Mouse (Mus musculus): ENCODE results near the gene Arsb. TPM values are rescaled to one million over a fixed set of nuclear protein-coding genes. Genes with fewer than 3 reads are reported as not detected.

Gene Arsb
- polyA plus RNA-seq, 1 experiment from 2014 or later: 7.0 TPM

DNA sequence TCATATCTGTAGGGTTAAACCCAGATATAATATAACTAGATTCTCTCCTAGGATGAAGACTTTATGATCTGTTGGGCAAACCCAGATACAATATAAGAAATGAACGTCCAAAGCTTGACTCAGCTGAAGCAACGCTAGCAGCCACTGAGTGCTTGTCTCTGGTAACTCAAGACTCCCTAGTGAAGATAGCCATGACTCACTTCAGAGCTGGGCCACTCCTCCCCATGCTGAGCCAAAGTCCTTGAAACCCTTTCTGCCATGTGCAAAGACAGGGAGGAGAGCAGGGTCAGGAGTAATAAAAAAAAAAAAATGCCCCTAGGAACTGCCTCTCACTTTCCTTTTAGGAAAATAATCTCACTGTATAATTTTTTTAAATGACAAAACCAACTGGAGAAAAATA is 68.7 kb downstream of the Arsb start:
- no peak overlapping the region for H3K4me2 ChIP-seq (replicated peaks; ENCODE audit: low read depth, low read length)
- ATAC-seq (ENCODE audit: low FRiP score) (no peak), DNase-seq (ENCODE audit: low spot score) (no peak)
- no peaks in the 10 kb centered on the region for H3K4me1 ChIP-seq (replicated peaks; ENCODE audit: control insufficient read depth, insufficient read depth, low read length)
- no peak overlapping the region for H3K9ac ChIP-seq (ENCODE audit: low read depth, low read length)
- H3K27ac ChIP-seq (ENCODE audit: low read depth, low read length): peak overlapping the region; percentile 70; the same call in 1 of the 2 replicates
- H3K4me3 ChIP-seq (ENCODE audit: low read depth, low read length): no peak overlapping the region
- H3K36me3 ChIP-seq (ENCODE audit: control insufficient read depth, insufficient read depth, low read length): no peaks in the 10 kb centered on the region
- H3K27me3 ChIP-seq (ENCODE audit: control insufficient read depth, insufficient read depth, low read length): no peaks in the 10 kb centered on the region
- WGBS: 53% methylated on average over 2 of the region's 2 CpGs
- no peaks in the 10 kb centered on the region for H3K9me3 ChIP-seq (ENCODE audit: control insufficient read depth, low read length)

DNA sequence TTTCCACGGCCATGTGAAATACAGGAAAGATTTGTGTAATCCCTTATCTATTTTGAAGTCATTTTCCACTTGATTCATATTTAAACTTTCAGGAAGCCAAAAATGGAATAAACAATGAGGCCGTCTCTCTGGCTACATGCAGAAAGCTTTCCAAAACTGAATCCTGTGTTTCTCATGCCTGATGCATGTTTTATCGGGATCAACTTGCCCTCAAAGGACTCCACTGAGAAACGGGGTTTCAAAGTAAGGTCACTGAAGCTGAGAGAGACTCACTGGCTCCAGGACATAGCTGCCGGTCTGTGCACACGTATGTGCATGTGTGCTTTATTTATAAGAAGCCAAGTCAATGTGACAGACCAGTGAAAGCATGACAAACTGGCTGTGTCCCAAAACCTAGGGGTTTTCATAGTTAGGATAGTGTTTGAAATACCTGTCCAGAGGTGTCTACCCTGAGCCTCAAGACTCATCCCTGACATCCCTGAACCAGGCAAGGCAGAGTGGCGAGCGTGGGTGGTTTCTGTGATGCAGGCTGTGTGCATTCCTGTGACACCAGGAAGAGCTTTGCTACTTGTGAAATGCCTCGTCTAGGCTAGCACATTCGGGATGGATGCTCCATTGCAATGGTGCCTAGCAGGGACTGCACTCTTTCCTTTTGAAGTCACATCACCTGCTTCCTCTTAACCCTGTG is 75.5 kb downstream of the Arsb start:
- DNase-seq (ENCODE audit: low spot score): no peak
- no peak for ATAC-seq (ENCODE audit: low FRiP score)
- Histone ChIP-seq H3K4me1 (replicated peaks; ENCODE audit: control insufficient read depth, insufficient read depth, low read length) (no peaks in the 10 kb centered on the region), H3K36me3 (ENCODE audit: control insufficient read depth, insufficient read depth, low read length) (no peaks in the 10 kb centered on the region), H3K4me3 (ENCODE audit: low read depth, low read length) (no peak overlapping the region), H3K27ac (ENCODE audit: low read depth, low read length) (no peak overlapping the region), H3K9ac (ENCODE audit: low read depth, low read length) (no peak overlapping the region), H3K27me3 (ENCODE audit: control insufficient read depth, insufficient read depth, low read length) (no peaks in the 10 kb centered on the region), H3K4me2 (replicated peaks; ENCODE audit: low read depth, low read length) (no peak overlapping the region), H3K9me3 (ENCODE audit: control insufficient read depth, low read length) (no peaks in the 10 kb centered on the region)
- WGBS: 75% methylated on average over 10 of the region's 10 CpGs

DNA sequence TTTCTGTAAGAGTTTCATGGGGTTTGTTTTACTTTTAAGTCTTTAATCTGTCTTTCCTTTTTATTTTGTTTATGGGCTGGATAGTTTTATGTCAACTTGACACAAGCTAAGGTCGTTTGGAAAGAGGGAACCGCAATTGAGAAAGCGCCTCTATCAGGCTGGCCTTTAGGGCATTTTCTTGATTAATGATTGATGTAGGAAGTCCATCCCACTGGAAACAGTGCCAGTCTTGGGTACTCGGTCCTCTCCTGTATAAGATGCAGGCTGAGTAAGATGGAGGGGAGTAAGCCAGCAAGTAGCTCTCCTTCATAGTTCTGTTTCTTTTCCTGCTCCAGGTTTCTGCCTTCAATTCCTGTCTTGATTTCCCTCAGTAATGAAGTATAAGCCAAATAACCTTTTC is 76.2 kb downstream of the Arsb start:
- WGBS: 62% methylated on average over 4 of the region's 4 CpGs
- no peaks in the 10 kb centered on the region for H3K4me1 ChIP-seq (replicated peaks; ENCODE audit: control insufficient read depth, insufficient read depth, low read length)
- H3K9ac ChIP-seq (ENCODE audit: low read depth, low read length): no peak overlapping the region

DNA sequence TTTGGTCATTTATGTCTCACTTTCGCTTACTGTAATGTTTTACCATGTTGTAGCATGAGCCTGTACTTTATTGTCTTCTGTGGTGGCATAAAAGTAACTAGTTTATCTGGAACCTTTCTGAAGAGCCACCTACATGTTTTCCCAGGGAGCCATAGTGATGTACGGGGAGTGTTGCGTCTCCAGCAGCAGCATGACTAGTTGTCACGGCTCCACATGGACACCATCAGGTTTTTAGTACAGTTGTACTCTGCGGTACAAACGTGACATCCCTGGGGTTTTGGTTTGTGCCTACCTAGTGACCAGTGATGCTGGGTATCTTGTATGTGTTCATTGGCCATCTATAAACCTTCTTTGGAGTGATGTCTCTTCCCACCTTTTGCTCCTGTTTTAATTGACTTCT is 77.2 kb downstream of the Arsb start:
- Histone ChIP-seq H3K9me3 (ENCODE audit: control insufficient read depth, low read length) (no peaks in the 10 kb centered on the region), H3K4me3 (ENCODE audit: low read depth, low read length) (no peak overlapping the region), H3K27me3 (ENCODE audit: control insufficient read depth, insufficient read depth, low read length) (no peaks in the 10 kb centered on the region), H3K9ac (ENCODE audit: low read depth, low read length) (no peak overlapping the region), H3K4me1 (replicated peaks; ENCODE audit: control insufficient read depth, insufficient read depth, low read length) (no peaks in the 10 kb centered on the region), H3K27ac (ENCODE audit: low read depth, low read length) (no peak overlapping the region), H3K4me2 (replicated peaks; ENCODE audit: low read depth, low read length) (no peak overlapping the region), H3K36me3 (ENCODE audit: control insufficient read depth, insufficient read depth, low read length) (no peaks in the 10 kb centered on the region)
- whole genome bisulfite sequencing: 88% methylated on average over 6 of the region's 6 CpGs
- no peak for DNase-seq (ENCODE audit: low spot score)
- ATAC-seq (ENCODE audit: low FRiP score): no peak

More for the DNA sequence above, 76.2 kb downstream of the Arsb start:
- Histone ChIP-seq H3K4me3 (ENCODE audit: low read depth, low read length) (no peak overlapping the region), H3K27me3 (ENCODE audit: control insufficient read depth, insufficient read depth, low read length) (no peaks in the 10 kb centered on the region), H3K36me3 (ENCODE audit: control insufficient read depth, insufficient read depth, low read length) (no peaks in the 10 kb centered on the region), H3K27ac (ENCODE audit: low read depth, low read length) (no peak overlapping the region), H3K4me2 (replicated peaks; ENCODE audit: low read depth, low read length) (no peak overlapping the region), H3K9me3 (ENCODE audit: control insufficient read depth, low read length) (no peaks in the 10 kb centered on the region)
- DNase-seq (ENCODE audit: low spot score): no peak
- ATAC-seq (ENCODE audit: low FRiP score): no peak

DNA sequence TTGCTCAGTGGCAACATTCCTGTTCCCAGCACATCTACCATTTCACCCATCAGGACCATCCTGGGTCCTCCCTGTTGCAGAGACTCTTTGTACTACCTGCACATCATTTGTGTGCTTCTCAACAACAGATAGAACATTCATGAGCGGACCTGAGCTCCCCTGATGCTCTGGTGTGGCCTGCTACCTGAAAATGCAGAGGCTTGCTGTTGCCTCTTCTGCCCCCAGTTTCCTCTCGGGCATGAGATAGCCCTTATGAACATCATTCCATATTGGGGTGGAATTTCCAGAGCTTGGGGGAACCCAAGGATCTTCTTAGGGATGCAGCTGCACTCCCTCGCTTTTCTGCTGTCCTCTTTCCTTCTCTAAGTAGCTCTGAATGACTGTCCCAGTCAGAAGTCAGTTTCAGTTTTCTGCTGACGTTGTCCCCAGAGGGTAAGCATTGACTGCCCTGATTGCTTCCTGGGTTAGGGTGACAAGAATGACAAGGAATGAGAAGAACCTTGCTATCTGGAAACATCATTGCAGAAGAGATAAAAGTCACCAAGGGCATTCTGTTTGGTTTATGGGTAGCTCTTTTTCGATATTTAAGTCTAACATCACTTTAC is 78.4 kb downstream of the Arsb start:
- no peak for ATAC-seq (ENCODE audit: low FRiP score)
- Histone ChIP-seq H3K27me3 (ENCODE audit: control insufficient read depth, insufficient read depth, low read length) (no peaks in the 10 kb centered on the region), H3K9me3 (ENCODE audit: control insufficient read depth, low read length) (no peaks in the 10 kb centered on the region), H3K4me3 (ENCODE audit: low read depth, low read length) (no peak overlapping the region), H3K27ac (ENCODE audit: low read depth, low read length) (no peak overlapping the region), H3K4me2 (replicated peaks; ENCODE audit: low read depth, low read length) (no peak overlapping the region), H3K9ac (ENCODE audit: low read depth, low read length) (no peak overlapping the region), H3K4me1 (replicated peaks; ENCODE audit: control insufficient read depth, insufficient read depth, low read length) (no peaks in the 10 kb centered on the region), H3K36me3 (ENCODE audit: control insufficient read depth, insufficient read depth, low read length) (no peaks in the 10 kb centered on the region)
- 82% methylated on average over 5 of the region's 5 CpGs for WGBS
- no peak for DNase-seq (ENCODE audit: low spot score)

DNA sequence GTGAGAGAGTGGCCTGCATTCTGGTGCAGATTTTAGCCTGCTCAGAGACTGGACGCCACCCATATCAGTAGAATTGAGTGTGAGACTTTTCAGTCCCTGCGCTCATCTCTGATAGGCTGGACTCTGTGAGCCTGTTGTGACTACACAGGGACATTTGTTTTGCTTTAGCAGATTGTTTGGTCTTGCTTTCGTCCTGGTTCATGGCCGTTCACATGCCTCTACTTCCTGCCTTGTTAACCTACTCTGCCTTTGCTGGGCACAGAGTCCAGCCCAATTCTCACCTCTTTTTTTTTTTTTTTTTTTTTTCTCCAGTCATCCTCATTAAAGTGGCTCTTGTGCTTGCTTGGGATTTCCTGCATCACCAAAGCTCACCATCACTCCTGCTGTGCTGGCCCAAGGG is 79.2 kb downstream of the Arsb start:
- DNase-seq (ENCODE audit: low spot score) (no peak), ATAC-seq (ENCODE audit: low FRiP score) (no peak)
- 80% methylated on average over 4 of the region's 4 CpGs for WGBS

DNA sequence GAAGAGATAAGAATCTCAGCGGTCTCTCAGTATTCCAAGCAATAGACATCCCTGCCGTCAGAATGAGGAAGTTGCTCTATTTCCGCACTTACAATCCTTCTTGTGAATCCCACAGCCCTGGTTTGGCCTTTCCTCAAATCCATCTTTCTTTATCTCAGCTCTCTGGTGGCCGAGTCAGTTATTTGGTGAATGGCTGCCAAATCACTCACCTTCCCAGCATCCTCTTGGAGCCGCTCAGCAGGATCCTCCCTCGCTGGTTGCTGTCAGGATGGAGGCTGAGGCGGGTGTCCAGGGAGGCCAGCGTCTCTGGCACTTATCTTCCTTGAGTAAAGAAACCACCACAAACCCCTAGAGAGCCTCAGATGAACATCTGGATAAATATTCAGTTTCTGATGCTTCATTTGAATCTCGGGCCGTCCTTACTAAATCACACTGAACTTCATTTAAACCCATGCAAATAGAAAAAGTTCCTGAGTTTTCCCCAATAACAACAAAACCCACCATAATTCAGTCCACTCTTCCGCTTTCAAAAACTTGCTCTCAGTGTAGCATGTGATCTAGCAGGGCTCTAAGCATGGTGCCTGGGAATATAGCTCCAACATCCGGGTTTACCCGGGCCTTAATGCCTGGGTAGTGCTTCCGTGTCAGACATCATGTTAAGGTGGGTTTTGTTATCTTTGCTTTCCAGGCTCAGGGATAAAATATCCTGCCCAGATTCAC is 81.1 kb downstream of the Arsb start:
- no peak overlapping the region for H3K4me2 ChIP-seq (replicated peaks; ENCODE audit: low read depth, low read length)
- H3K9me3 ChIP-seq (ENCODE audit: control insufficient read depth, low read length): no peaks in the 10 kb centered on the region
- no peaks in the 10 kb centered on the region for H3K4me1 ChIP-seq (replicated peaks; ENCODE audit: control insufficient read depth, insufficient read depth, low read length)
- 60% methylated on average over 14 of the region's 14 CpGs for WGBS
- H3K27me3 ChIP-seq (ENCODE audit: control insufficient read depth, insufficient read depth, low read length): no peaks in the 10 kb centered on the region
- ATAC-seq (ENCODE audit: low FRiP score) (no peak), DNase-seq (ENCODE audit: low spot score) (no peak)
- H3K9ac ChIP-seq (ENCODE audit: low read depth, low read length): no peak overlapping the region
- no peak overlapping the region for H3K4me3 ChIP-seq (ENCODE audit: low read depth, low read length)
- no peak overlapping the region for H3K27ac ChIP-seq (ENCODE audit: low read depth, low read length)
- H3K36me3 ChIP-seq (ENCODE audit: control insufficient read depth, insufficient read depth, low read length): no peaks in the 10 kb centered on the region

More for the DNA sequence above, 79.2 kb downstream of the Arsb start:
- Histone ChIP-seq H3K27me3 (ENCODE audit: control insufficient read depth, insufficient read depth, low read length) (no peaks in the 10 kb centered on the region), H3K27ac (ENCODE audit: low read depth, low read length) (no peak overlapping the region), H3K36me3 (ENCODE audit: control insufficient read depth, insufficient read depth, low read length) (no peaks in the 10 kb centered on the region), H3K9ac (ENCODE audit: low read depth, low read length) (no peak overlapping the region), H3K4me1 (replicated peaks; ENCODE audit: control insufficient read depth, insufficient read depth, low read length) (no peaks in the 10 kb centered on the region), H3K4me3 (ENCODE audit: low read depth, low read length) (no peak overlapping the region), H3K4me2 (replicated peaks; ENCODE audit: low read depth, low read length) (no peak overlapping the region), H3K9me3 (ENCODE audit: control insufficient read depth, low read length) (no peaks in the 10 kb centered on the region)

DNA sequence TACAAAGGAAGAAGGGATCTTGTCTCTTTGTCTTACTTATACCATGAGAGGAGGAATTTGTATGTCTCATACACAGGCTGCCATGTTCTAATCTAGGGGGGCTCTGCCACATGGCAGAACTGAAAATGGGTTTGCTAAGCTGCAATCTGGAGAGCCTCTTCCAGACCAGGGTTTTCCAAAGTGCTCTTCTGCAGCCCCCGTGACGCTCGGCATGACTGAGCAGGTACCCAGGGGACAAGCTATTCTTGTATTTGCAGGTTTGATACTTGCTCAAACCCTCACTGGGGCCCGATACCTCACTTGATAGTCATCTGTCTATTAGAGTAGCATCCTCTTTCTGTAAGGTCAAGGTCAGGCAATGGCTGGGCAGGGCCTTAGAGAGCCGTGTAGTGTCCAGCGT is 82.3 kb downstream of the Arsb start:
- Histone ChIP-seq H3K27me3 (ENCODE audit: control insufficient read depth, insufficient read depth, low read length) (no peaks in the 10 kb centered on the region), H3K4me1 (replicated peaks; ENCODE audit: control insufficient read depth, insufficient read depth, low read length) (no peaks in the 10 kb centered on the region), H3K9me3 (ENCODE audit: control insufficient read depth, low read length) (no peaks in the 10 kb centered on the region), H3K4me2 (replicated peaks; ENCODE audit: low read depth, low read length) (no peak overlapping the region), H3K9ac (ENCODE audit: low read depth, low read length) (no peak overlapping the region), H3K27ac (ENCODE audit: low read depth, low read length) (no peak overlapping the region), H3K4me3 (ENCODE audit: low read depth, low read length) (no peak overlapping the region), H3K36me3 (ENCODE audit: control insufficient read depth, insufficient read depth, low read length) (no peaks in the 10 kb centered on the region)
- ATAC-seq (ENCODE audit: low FRiP score) (no peak), DNase-seq (ENCODE audit: low spot score) (no peak)
- 85% methylated on average over 6 of the region's 6 CpGs for WGBS

DNA sequence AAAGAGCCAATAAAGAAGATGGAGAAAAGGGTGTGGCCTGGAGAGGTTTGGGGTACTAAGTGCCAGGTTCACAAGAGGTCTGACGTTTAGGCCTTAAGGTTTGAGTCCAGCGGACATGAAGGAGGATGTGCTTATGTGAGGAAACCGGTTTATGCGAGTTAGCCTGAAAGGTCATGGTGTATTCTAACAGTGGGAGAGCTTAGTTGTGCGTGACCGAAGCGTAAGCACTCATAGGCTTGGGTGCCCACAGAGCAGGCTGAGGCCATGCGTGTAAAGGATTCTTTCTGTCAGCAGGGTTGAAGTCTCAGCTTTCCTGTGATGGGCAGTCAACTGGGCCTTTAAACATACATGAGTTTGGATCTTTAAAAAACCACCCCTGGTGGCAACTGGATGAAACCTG is 82.9 kb downstream of the Arsb start:
- H3K9me3 ChIP-seq (ENCODE audit: control insufficient read depth, low read length): no peaks in the 10 kb centered on the region
- 87% methylated on average over 8 of the region's 8 CpGs for WGBS
- no peaks in the 10 kb centered on the region for H3K36me3 ChIP-seq (ENCODE audit: control insufficient read depth, insufficient read depth, low read length)
- H3K4me2 ChIP-seq (replicated peaks; ENCODE audit: low read depth, low read length): no peak overlapping the region
- H3K27ac ChIP-seq (ENCODE audit: low read depth, low read length): no peak overlapping the region
- DNase-seq (ENCODE audit: low spot score): no peak
- H3K27me3 ChIP-seq (ENCODE audit: control insufficient read depth, insufficient read depth, low read length): no peaks in the 10 kb centered on the region
- H3K4me1 ChIP-seq (replicated peaks; ENCODE audit: control insufficient read depth, insufficient read depth, low read length): no peaks in the 10 kb centered on the region
- no peak overlapping the region for H3K9ac ChIP-seq (ENCODE audit: low read depth, low read length)
- no peak for ATAC-seq (ENCODE audit: low FRiP score)
- H3K4me3 ChIP-seq (ENCODE audit: low read depth, low read length): no peak overlapping the region
